Mouse (Mus musculus) stomach, postnatal 0 days (tissue): ENCODE results near the gene Cdc14a.

ENCODE experiments used
- CTCF ChIP-seq: IDR thresholded peaks from 2 replicates; pipeline ENCODE4 v1.5.1; 2016; ENCODE audit warnings: antibody characterized with exemption, low read depth, mild to moderate bottlenecking, moderate library complexity
- EP300 ChIP-seq: optimal IDR thresholded peaks from 2 replicates; pipeline ENCODE3; 2016; ENCODE audit warnings: antibody characterized with exemption

- no peak for TF ChIP-seq CTCF
- TF ChIP-seq EP300: no peak
These were observed 24.3 kb downstream of the Cdc14a start for GRCm38 (mm10) chr3:116399349-116400090.
